Mouse (Mus musculus) hindbrain, embryonic 15.5 days (tissue): ENCODE results near the gene Dglucy. TPM values are rescaled to one million over a fixed set of nuclear protein-coding genes. Genes with fewer than 3 reads are reported as not detected.

Experiments
- ATAC-seq: fragments of 200-750 bp; cut with Nextera tagmentation; 2 replicates; pipeline ENCODE4 v1.8.0; 2017; ENCODE audit warnings: low read depth, moderate number of reproducible peaks, moderate TSS enrichment; ENCODE audit not compliant: low FRiP score
- H3K27ac ChIP-seq: fragments of 300-500 bp; sonication (generic); replicated peaks from 2 replicates; pipeline ENCODE4 v1.5.1; 2015; ENCODE audit warnings: mild to moderate bottlenecking, inconsistent platforms
- H3K27me3 ChIP-seq: fragments of 300-500 bp; sonication (generic); 2 replicates; pipeline ENCODE4 v1.6.1; 2015; ENCODE audit warnings: control low read depth, inconsistent platforms
- H3K36me3 ChIP-seq: fragments of 300-500 bp; sonication (generic); 2 replicates; pipeline ENCODE4 v1.6.1; 2015; ENCODE audit warnings: control low read depth, inconsistent platforms
- H3K4me1 ChIP-seq: fragments of 300-500 bp; sonication (generic); replicated peaks from 2 replicates; pipeline ENCODE4 v1.6.1; 2015; ENCODE audit warnings: control low read depth, inconsistent platforms
- H3K4me2 ChIP-seq: fragments of 300-500 bp; sonication (generic); 2 replicates; pipeline ENCODE4 v1.6.1; 2015; ENCODE audit warnings: moderate library complexity, mild to moderate bottlenecking, inconsistent platforms
- H3K4me3 ChIP-seq: fragments of 300-500 bp; sonication (generic); 2 replicates; pipeline ENCODE4 v1.5.1; 2015; ENCODE audit warnings: mild to moderate bottlenecking, inconsistent platforms
- H3K9ac ChIP-seq: fragments of 300-500 bp; sonication (generic); 2 replicates; pipeline ENCODE4 v1.6.1; 2015; ENCODE audit warnings: inconsistent platforms
- H3K9me3 ChIP-seq: fragments of 300-500 bp; sonication (generic); 2 replicates; pipeline ENCODE4 v1.6.1; 2016; ENCODE audit warnings: control low read depth, inconsistent platforms
- WGBS: fragments of 180-500 bp; shearing (Covaris S2); methylation state at CpG from one replicate; pipeline ENCODE4 v1.1.7; 2015; 5-methylcytosine and 5-hydroxymethylcytosine counted together
- polyA plus RNA-seq: library from polyadenylated mRNA; unstranded; fragments of >200 nt; fragmentation: Nextera tagmentation; extraction: Ambion mirVana; gene quantifications from 2 replicates; pipeline ENCODE4 v1.2.1, GENCODE M21; 2015

The Dglucy gene
- polyA plus RNA-seq, 1 experiment from 2014 or later = 3.5 TPM

GRCm38 (mm10) chr12:100945501-100945900 lies 166.6 kb downstream of the Dglucy start:
- H3K27me3 ChIP-seq = no peaks in the 10 kb centered on the region
- no peak overlapping the region for H3K4me3 ChIP-seq
- no peak overlapping the region for H3K9ac ChIP-seq
- H3K4me2 ChIP-seq = no peak overlapping the region
- no peaks in the 10 kb centered on the region for H3K9me3 ChIP-seq
- whole genome bisulfite sequencing = 88% methylated on average over 12 of the region's 12 CpGs
- ATAC-seq = no peak
- H3K4me1 ChIP-seq = no peaks in the 10 kb centered on the region
- peaks cover 23% of the 10 kb centered on the region for H3K36me3 ChIP-seq
- H3K27ac ChIP-seq = no peak overlapping the region

GRCm38 (mm10) chr12:100945948-100946347 lies 167.1 kb downstream of the Dglucy start:
- Histone ChIP-seq H3K4me2 (no peak overlapping the region), H3K4me3 (no peak overlapping the region), H3K36me3 (peaks cover 22% of the 10 kb centered on the region), H3K27ac (no peak overlapping the region), H3K27me3 (no peaks in the 10 kb centered on the region), H3K4me1 (no peaks in the 10 kb centered on the region), H3K9me3 (no peaks in the 10 kb centered on the region), H3K9ac (no peak overlapping the region)
- WGBS = 93% methylated on average over 12 of the region's 12 CpGs
- no peak for ATAC-seq

Other genes starting within 250 kb of the Dglucy start
- gene Rps6ka5, start 52.1 kb upstream of the Dglucy start, polyA plus RNA-seq = 6.3 and 6.8 TPM in 2 replicates
- 6.1 and 6.3 TPM in 2 replicates for gene Gpr68, start 129.1 kb downstream of the Dglucy start, polyA plus RNA-seq
- gene Ccdc88c, start 250.0 kb downstream of the Dglucy start, polyA plus RNA-seq = 10.6 and 11.8 TPM in 2 replicates